Mouse (Mus musculus): Measurements from ENCODE around the gene Tmem81. TPM values are rescaled to one million over a fixed set of nuclear protein-coding genes. Genes with fewer than 3 reads are reported as not detected.
"Not testable (repeated sequence)": the region's sequence is repeated elsewhere in the genome, so short reads cannot be mapped to it uniquely, and the experiment has no call there.

The Tmem81 gene
- 1.4 and 1.5 TPM in 2 replicates for polyA plus RNA-seq (2016; fragmentation: Nextera tagmentation; extraction: Ambion mirVana)

DNA sequence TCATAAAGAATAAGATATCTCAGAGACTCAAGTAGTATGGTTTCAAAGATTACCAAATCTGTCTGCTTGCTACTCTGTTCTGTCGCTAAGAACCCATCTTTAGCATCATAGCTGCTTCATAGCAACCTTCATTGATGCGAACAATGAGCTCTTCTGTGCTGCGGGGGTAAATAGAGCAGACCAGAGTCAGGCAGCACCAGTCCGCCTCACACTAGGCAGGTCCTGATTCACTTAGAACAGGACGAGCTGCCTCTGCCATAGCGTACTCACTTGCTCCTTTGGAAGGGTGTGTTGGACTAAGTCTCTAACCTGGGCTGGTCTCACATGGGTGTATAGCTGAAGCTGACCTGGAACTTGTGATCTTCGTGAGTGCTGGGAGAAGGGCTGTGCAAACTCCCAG is at the start of gene Tmem81:
Tmem81 (plus strand) TSS at position 173 of the 400 bp plus-strand sequence.
- WGBS: 91% methylated on average over 7 of the region's 7 CpGs
- Histone ChIP-seq H3K4me3 (no peak within 1 kb of the TSS), H3K4me1 (no peaks in the 10 kb centered on the region), H3K27ac (no peak within 1 kb of the TSS), H3K36me3 (replicated peaks) (peaks cover 84% of the 10 kb centered on the region), H3K27me3 (ENCODE audit: poor library complexity, severe bottlenecking) (no peaks in the 10 kb centered on the region), H3K9me3 (no peaks in the 10 kb centered on the region)
- DNase-seq (ENCODE audit: extremely low spot score, low spot score): no peak

DNA sequence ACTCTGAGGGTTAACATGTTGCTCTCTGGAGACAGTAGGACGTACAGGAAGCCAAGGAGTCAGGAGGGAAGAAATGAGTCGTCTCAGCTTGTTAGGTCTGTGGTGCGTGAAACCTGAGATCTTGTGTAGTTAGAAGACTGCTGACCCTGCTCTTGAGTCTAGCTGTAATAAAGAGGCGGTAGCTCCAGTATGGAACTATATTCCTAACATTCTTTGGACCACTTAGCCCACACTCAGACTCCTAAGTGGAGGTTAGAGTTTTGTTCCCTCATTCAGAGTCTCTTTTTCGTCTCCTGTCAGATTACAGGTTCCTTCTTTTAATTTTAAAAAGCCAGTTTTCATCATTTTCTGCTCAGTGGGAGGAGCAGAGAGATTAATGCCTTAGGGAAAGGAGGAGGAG is 41.4 kb upstream of the Tmem81 start:
- 86% methylated on average over 5 of the region's 5 CpGs for WGBS
- H3K4me3 ChIP-seq: no peak overlapping the region
- peaks cover 4% of the 10 kb centered on the region; the same call in 1 of the 2 replicates for H3K4me1 ChIP-seq
- no peak overlapping the region for H3K27ac ChIP-seq
- peaks cover 64% of the 10 kb centered on the region for H3K36me3 ChIP-seq (replicated peaks)
- no peaks in the 10 kb centered on the region for H3K9me3 ChIP-seq
- DNase-seq (ENCODE audit: extremely low spot score, low spot score): no peak
- H3K27me3 ChIP-seq (ENCODE audit: poor library complexity, severe bottlenecking): no peaks in the 10 kb centered on the region

DNA sequence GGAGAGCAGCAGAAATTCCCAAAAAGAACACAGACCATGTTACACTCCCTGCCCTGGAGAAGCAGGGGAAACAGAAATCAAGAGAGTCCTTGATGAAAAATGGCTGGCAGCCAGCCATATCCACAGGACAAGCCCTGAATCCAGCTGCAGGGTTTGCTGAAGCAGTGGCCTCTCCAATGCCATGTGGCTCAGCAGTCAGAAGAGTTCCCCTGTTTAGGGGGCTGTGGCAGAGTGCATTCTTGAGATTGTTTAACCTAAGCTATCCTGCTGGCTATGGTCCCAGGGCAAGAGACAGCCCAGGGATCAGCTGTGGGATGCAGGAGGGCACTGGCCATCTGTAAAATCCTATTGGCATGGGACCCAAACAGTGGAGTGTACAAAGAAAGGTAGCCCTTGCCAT is 37.1 kb upstream of the Tmem81 start:
- no peak for DNase-seq (ENCODE audit: extremely low spot score, low spot score)
- H3K9me3 ChIP-seq: no peaks in the 10 kb centered on the region
- H3K27ac ChIP-seq: no peak overlapping the region

DNA sequence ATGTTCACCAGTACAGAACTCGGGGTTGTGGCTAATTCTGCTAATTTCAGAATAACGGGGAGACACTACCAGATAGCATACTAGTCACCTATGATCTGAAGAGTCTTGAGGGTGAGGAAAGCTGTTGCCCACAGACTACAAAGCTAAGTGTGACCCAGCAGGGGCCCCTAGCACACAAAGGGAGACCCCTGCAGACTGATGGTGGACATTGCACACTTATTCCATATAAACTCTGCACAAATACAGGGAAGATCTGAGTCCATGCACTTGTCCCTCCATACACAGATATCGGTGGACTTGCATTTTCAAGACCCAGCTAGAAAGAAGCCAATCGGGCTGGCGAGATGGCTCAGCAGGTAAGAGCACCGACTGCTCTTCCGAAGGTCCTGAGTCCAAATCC is 36.5 kb upstream of the Tmem81 start:
- 92% methylated on average over 7 of the region's 7 CpGs for WGBS
- Histone ChIP-seq H3K36me3 (replicated peaks) (peaks cover 20% of the 10 kb centered on the region), H3K27me3 (ENCODE audit: poor library complexity, severe bottlenecking) (no peaks in the 10 kb centered on the region), H3K4me1 (peaks cover 4% of the 10 kb centered on the region; the same call in 1 of the 2 replicates), H3K4me3 (no peak overlapping the region), H3K27ac (no peak overlapping the region), H3K9me3 (no peaks in the 10 kb centered on the region)
- no peak for DNase-seq (ENCODE audit: extremely low spot score, low spot score)

More for the DNA sequence above, 37.1 kb upstream of the Tmem81 start:
- H3K27me3 ChIP-seq (ENCODE audit: poor library complexity, severe bottlenecking): no peaks in the 10 kb centered on the region
- H3K36me3 ChIP-seq (replicated peaks): peaks cover 26% of the 10 kb centered on the region
- H3K4me1 ChIP-seq: peaks cover 4% of the 10 kb centered on the region; the same call in 1 of the 2 replicates
- no peak overlapping the region for H3K4me3 ChIP-seq

DNA sequence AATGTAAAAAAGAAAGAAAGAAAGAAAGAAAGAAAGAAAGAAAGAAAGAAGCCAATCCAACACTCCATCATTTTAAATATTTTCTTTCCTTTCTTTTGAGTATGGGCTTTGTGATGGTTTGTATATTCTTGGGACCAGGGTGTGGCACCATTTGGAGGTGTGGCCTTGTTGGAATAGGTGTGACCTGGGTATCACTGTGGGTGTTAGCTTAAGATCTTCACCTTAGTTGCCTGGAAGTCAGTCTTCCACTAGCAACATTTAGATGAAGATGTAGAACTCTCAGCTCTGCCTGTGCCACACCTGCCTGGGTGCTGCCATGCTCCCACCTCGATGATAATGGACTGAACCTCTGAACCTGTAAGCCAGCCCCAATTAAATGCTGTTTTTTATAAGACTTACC is 36.0 kb upstream of the Tmem81 start:
- DNase-seq (ENCODE audit: extremely low spot score, low spot score); H3K9me3 ChIP-seq: not testable (repeated sequence)
- 89% methylated on average over 1 of the region's 1 CpGs for WGBS

DNA sequence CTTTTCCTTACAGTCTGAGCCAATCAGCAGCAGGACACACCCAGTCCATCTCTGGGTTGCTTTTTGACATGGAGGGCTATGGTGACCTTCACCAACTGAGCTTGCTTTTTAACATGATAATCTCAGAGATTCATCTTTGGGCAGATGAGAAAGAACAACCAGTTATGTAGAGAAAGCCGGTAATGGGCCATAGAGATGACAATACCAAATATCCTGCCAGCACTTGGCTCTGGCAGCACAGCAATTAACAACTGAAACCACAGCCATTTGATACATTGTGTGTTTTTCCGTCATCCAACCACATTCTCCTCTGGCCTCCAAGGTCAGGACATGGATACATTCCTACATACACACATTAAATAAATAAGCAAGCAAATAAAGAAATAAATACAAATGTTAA is 35.0 kb upstream of the Tmem81 start:
- H3K4me1 ChIP-seq: peaks cover 12% of the 10 kb centered on the region
- no peak overlapping the region for H3K4me3 ChIP-seq
- no peaks in the 10 kb centered on the region for H3K9me3 ChIP-seq
- no peak for DNase-seq (ENCODE audit: extremely low spot score, low spot score)
- peaks cover 7% of the 10 kb centered on the region for H3K36me3 ChIP-seq (replicated peaks)
- 90% methylated on average over 2 of the region's 2 CpGs for WGBS
- no peak overlapping the region for H3K27ac ChIP-seq
- H3K27me3 ChIP-seq (ENCODE audit: poor library complexity, severe bottlenecking): no peaks in the 10 kb centered on the region

More for the DNA sequence above, 36.0 kb upstream of the Tmem81 start:
- not testable (repeated sequence) for H3K27ac ChIP-seq; H3K4me1 ChIP-seq; H3K4me3 ChIP-seq; H3K27me3 ChIP-seq (ENCODE audit: poor library complexity, severe bottlenecking)
- H3K36me3 ChIP-seq (replicated peaks): peaks cover 15% of the 10 kb centered on the region

DNA sequence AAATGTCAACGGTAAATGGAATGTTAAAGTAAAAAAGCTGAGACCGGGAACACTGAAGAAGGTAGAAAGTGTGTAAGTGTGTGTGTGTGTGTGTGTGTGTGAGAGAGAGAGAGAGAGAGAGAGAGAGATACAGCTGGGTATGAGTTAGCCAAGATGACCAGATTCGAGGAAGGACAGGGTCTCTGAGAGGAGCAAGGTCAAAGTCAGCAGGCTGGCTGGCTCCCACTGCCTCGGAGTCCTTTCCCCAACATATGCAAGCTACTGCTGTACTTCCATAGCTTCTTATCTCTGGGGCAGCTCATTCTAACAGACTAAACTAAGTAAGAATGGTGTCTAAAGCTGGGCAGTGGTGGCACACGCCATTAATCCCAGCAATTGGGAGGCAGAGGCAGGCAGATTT is 34.5 kb upstream of the Tmem81 start:
- Histone ChIP-seq H3K27ac (no peak overlapping the region), H3K4me3 (no peak overlapping the region), H3K4me1 (peaks cover 17% of the 10 kb centered on the region), H3K9me3 (no peaks in the 10 kb centered on the region), H3K36me3 (replicated peaks) (peaks cover 4% of the 10 kb centered on the region), H3K27me3 (ENCODE audit: poor library complexity, severe bottlenecking) (no peaks in the 10 kb centered on the region)
- 96% methylated on average over 5 of the region's 5 CpGs for WGBS
- no peak for DNase-seq (ENCODE audit: extremely low spot score, low spot score)

DNA sequence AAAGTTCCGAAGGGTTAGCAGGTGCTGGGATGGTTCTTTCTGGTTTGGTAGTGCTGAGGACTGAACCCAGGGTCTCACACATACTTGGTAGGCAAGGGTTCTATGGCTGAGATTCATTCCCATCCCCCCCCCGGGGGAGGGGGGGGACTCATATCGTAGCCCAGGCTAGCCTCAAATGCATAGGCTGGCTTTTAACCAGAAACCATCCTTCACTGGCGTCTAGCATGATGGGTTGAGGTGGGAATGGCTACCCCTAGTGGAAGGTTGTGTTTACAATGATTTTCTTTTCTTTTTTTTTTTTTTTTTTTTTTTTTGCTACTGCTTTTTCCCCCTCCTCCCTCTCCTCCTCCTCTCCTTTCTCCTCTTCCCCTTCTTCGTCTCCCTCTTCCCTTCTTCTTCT is 33.5 kb upstream of the Tmem81 start:
- Histone ChIP-seq H3K4me1 (peaks cover 19% of the 10 kb centered on the region), H3K27ac (no peak overlapping the region), H3K36me3 (replicated peaks) (no peaks in the 10 kb centered on the region; the same call in 1 of the 2 replicates), H3K27me3 (ENCODE audit: poor library complexity, severe bottlenecking) (no peaks in the 10 kb centered on the region), H3K4me3 (no peak overlapping the region), H3K9me3 (no peaks in the 10 kb centered on the region)
- DNase-seq (ENCODE audit: extremely low spot score, low spot score): no peak
- 67% methylated on average over 5 of the region's 5 CpGs for WGBS

DNA sequence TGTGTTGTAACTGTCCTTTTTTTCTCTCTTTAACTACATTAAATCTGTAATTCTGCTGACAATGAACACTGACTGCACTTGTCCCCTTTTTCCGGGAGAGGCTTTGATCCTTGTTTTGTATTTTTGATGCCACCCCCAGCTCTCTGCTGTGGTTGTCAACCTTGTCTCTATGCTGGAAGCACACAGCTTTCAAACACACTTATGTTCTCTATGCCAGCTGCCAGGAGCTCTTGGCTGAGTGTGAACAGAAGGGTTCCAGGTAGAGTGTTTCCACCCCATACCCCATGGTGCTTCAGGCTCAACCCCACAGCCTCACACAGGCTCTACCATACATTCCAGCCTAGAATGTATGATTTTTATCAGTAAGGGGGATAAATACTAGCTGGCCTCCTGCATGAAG is 31.5 kb upstream of the Tmem81 start:
- no peak for DNase-seq (ENCODE audit: extremely low spot score, low spot score)
- Histone ChIP-seq H3K4me3 (no peak overlapping the region), H3K9me3 (no peaks in the 10 kb centered on the region), H3K27me3 (ENCODE audit: poor library complexity, severe bottlenecking) (no peaks in the 10 kb centered on the region), H3K36me3 (replicated peaks) (no peaks in the 10 kb centered on the region), H3K27ac (no peak overlapping the region), H3K4me1 (peaks cover 32% of the 10 kb centered on the region)
- WGBS: 83% methylated on average over 1 of the region's 1 CpGs

DNA sequence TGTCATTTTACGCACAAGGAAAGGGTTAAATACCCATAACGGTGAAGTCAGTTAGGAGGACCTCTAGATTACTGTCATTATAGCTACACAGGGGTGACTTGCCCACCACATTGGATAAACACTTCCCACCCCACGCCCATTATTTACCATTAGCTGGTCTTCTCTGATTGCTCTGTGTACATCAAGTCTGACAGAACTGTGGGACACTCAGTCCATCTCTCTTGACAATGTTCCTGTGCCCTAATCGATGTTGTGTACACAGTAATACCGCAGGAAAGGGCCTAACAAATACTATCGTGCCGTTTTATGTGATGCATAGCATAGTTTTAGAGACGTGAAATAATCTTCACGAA is 29.5 kb upstream of the Tmem81 start:
- Histone ChIP-seq H3K27me3 (ENCODE audit: poor library complexity, severe bottlenecking) (no peaks in the 10 kb centered on the region), H3K36me3 (replicated peaks) (no peaks in the 10 kb centered on the region), H3K4me3 (peak overlapping the region; percentile 92), H3K27ac (peak overlapping the region; percentile 95), H3K9me3 (no peaks in the 10 kb centered on the region), H3K4me1 (peaks cover 32% of the 10 kb centered on the region)
- DNase-seq (ENCODE audit: extremely low spot score, low spot score): no peak
- 7% methylated on average over 9 of the region's 9 CpGs for WGBS

DNA sequence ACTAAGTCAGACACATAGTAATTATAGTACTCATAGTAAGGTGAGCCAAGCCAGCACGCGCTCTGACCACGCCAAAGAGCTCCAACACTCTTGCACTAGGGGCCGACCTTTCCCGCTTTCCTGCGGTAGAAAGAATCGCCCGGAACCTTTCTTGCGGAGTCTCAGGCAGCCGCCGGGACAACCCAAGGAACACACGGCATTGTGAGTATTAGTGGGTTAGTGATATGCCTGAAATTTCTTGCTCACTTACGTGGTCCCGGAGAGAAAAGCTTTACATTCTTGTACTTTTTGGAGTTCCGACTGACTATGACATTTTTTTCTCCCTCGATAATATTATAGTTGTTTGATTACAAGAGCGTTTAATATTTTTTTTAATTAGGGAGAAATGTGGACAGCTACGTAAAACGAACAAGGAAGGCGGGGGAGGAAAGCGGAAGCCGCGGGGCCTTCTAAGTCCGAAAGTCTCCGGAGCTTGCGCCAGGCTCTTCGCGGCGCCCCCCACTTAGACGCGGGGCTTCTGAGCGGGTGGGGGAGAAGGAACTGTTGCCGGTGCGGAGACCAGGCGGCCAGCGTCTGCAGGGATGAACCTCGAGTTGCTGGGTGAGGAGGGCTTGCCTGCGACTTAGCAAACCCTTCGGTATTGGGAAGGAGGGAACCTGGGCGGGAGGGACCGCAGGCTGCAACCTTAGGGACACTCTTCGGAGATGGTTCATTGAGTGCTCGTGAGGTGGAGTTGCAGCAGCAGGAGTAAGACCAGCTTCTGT is 28.9 kb upstream of the Tmem81 start, which contains the start of gene Rbbp5:
Rbbp5 (plus strand) TSS at position 438 of the 764 bp plus-strand sequence.
- no peaks in the 10 kb centered on the region for H3K9me3 ChIP-seq
- peak within 1 kb of the TSS; percentile 95 for H3K27ac ChIP-seq
- WGBS: under 1% methylated on average over 43 of the region's 43 CpGs

DNA sequence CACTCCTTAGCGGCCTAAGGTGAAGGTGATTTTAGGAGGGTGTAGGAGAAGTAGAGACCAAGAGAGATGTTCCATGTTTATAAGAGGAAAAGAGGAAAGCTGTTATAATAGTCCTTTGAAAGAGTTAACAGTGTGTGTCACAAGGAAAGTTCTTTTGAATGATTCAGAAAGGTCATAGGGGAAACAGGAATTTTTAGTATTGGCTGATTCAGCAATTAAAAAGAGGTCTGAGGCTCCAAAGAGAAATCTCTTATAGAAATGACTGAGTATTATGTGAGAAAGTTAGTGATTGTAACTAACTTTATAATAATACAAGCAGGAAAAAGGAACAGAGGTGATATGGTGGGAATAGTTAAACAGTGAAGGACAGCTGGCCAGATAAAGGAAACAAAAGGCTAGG is 26.6 kb upstream of the Tmem81 start:
- Histone ChIP-seq H3K4me3 (no peak overlapping the region), H3K9me3 (no peaks in the 10 kb centered on the region), H3K36me3 (replicated peaks) (peaks cover 7% of the 10 kb centered on the region), H3K27me3 (ENCODE audit: poor library complexity, severe bottlenecking) (no peaks in the 10 kb centered on the region), H3K27ac (no peak overlapping the region), H3K4me1 (peaks cover 32% of the 10 kb centered on the region)
- WGBS: 83% methylated on average over 1 of the region's 1 CpGs
- no peak for DNase-seq (ENCODE audit: extremely low spot score, low spot score)

More for the DNA sequence above, 28.9 kb upstream of the Tmem81 start, which contains the start of gene Rbbp5:
- H3K4me1 ChIP-seq: peaks cover 32% of the 10 kb centered on the region
- no peaks in the 10 kb centered on the region for H3K27me3 ChIP-seq (ENCODE audit: poor library complexity, severe bottlenecking)
- H3K36me3 ChIP-seq (replicated peaks): no peaks in the 10 kb centered on the region
- DNase-seq (ENCODE audit: extremely low spot score, low spot score): peak; percentile 83
- peak within 1 kb of the TSS; percentile 92 for H3K4me3 ChIP-seq

DNA sequence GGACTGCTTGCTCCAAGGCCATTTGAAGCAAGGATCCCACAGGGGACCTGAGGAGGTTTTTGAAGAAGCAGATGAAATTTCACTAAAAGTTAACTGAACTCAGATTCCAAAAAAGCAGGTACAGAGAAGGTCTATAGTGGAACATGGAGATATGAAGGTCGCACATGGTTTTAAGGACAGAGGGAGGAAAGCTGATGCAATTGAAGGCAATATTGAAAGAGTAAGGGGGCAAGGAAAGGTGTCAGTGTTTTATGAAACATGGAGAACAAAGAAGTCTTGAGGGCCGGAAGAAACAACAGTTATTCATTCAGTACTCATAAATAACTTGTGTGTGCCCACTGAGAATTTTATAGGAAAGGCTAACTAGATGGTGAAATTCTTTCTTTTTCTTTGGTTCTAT is 24.4 kb upstream of the Tmem81 start:
- H3K4me1 ChIP-seq: peaks cover 18% of the 10 kb centered on the region
- no peaks in the 10 kb centered on the region for H3K27me3 ChIP-seq (ENCODE audit: poor library complexity, severe bottlenecking)
- DNase-seq (ENCODE audit: extremely low spot score, low spot score): no peak
- H3K9me3 ChIP-seq: no peaks in the 10 kb centered on the region
- no peak overlapping the region for H3K27ac ChIP-seq
- peaks cover 29% of the 10 kb centered on the region for H3K36me3 ChIP-seq (replicated peaks)
- 95% methylated on average over 2 of the region's 2 CpGs for WGBS
- H3K4me3 ChIP-seq: no peak overlapping the region

Data from forebrain, embryonic 10.5 days (tissue).